Mouse (Mus musculus) CH12.LX (cell line): Measurements from ENCODE around the gene Creld2.

ENCODE experiments used
- CHD1 ChIP-seq: IDR thresholded peaks from 2 replicates; pipeline ENCODE4 v1.6.1; 2012; ENCODE audit warnings: low read depth, low read length, improper control_type of control experiment, inconsistent platforms
- CTCF ChIP-seq, 2 experiments: IDR thresholded peaks in 1 of 2; conservative IDR thresholded peaks in 1 of 2; 2 replicates each; pipeline ENCODE4 v1.5.1; 2011 to 2012; ENCODE audit warnings: low read depth in 2 of 2, low read length in 2 of 2, improper control_type of control experiment in 1 of 2, inconsistent platforms in 1 of 2, mild to moderate bottlenecking in 1 of 2, moderate library complexity in 1 of 2
- EP300 ChIP-seq: IDR thresholded peaks from 2 replicates; pipeline ENCODE4 v1.6.1; 2011; ENCODE audit warnings: low read length, improper control_type of control experiment
- HCFC1 ChIP-seq: IDR thresholded peaks from 2 replicates; pipeline ENCODE4 v1.6.1; 2012; ENCODE audit warnings: low read depth, mild to moderate bottlenecking, inconsistent platforms, low read length, improper control_type of control experiment
- KAT2A ChIP-seq: IDR thresholded peaks from 2 replicates; pipeline ENCODE4 v1.6.1; 2012; ENCODE audit warnings: low read length, improper control_type of control experiment, inconsistent platforms; ENCODE audit not compliant: insufficient replicate concordance
- NRF1 ChIP-seq: IDR thresholded peaks from 2 replicates; pipeline ENCODE4 v1.6.1; 2014; ENCODE audit warnings: low read depth, mild to moderate bottlenecking, inconsistent platforms, low read length, improper control_type of control experiment, moderate library complexity
- POLR2A ChIP-seq: IDR thresholded peaks from 2 replicates; pipeline ENCODE4 v1.6.1; 2011; ENCODE audit warnings: low read depth, mild to moderate bottlenecking, improper control_type of control experiment, low read length
- POLR2AphosphoS2 ChIP-seq: IDR thresholded peaks from 2 replicates; pipeline ENCODE4 v1.6.1; 2011; ENCODE audit warnings: low read depth, low read length, improper control_type of control experiment
- RCOR1 ChIP-seq: conservative IDR thresholded peaks from 2 replicates; pipeline ENCODE4 v1.6.1; 2012; ENCODE audit warnings: low read depth, mild to moderate bottlenecking, inconsistent platforms, low read length, improper control_type of control experiment
- SIN3A ChIP-seq: IDR thresholded peaks from 2 replicates; pipeline ENCODE4 v1.6.1; 2012; ENCODE audit warnings: low read length, improper control_type of control experiment, inconsistent platforms
- TBP ChIP-seq: conservative IDR thresholded peaks from 2 replicates; pipeline ENCODE4 v1.6.1; 2011; ENCODE audit warnings: low read depth, low read length, improper control_type of control experiment
- USF1 ChIP-seq: IDR thresholded peaks from 2 replicates; pipeline ENCODE4 v1.6.1; 2014; ENCODE audit warnings: low read depth, mild to moderate bottlenecking, inconsistent platforms, low read length, improper control_type of control experiment

DNA sequence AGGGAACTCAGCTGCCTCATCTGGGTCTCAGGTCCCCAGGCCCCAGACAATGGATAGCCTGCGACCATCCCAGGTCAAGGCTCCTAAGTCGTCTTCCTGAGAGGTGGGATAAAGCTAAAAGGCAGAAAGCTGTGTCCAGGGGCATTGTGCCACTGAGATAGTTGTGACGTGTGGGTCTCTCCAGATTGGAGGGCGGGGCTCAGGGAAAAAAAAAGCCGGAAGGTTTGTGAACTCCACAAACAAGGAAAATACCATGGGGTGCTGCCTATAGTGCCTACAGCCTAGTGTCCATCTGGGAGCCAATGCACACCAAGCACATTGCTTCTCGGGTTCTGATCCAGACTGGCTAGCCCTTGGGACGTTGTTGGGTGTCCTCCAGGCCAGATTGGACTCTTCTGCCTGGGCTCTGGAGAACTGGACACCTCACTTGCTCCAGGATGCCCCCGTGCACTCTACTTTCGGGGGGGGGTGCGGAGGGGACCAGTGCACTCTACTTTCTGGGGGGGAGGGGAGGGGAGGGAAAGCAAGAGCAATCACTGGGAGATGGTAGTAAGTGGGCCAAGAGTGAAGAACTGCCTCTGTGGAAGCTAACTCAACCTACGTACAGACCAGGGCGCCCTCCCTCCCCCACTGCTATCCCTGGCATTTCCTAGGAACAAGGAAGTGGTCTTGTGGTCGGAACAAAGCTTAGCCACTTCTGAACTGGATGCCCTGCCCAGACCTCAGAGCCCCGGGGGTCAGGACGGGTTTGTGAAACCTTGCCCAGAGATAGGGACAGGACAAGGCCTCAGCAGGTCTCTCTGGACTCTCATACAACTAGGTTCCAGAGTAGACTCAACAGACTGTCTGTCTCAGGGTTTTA, 35.8 kb downstream of the Creld2 start:
- TF ChIP-seq SIN3A (no peak), CTCF (conservative IDR thresholded peaks at IDR 0.05 in 1 of 2, IDR thresholded peaks at IDR 0.05 in 1 of 2; ENCODE audit: low read depth in 2 of 2, low read length in 2 of 2) (no peak), CHD1 (no peak), USF1 (no peak), POLR2A (no peak), KAT2A (no peak), NRF1 (no peak), HCFC1 (no peak), RCOR1 (no peak), EP300 (no peak), TBP (no peak), POLR2AphosphoS2 (no peak)
